Mouse (Mus musculus) intestine, postnatal 0 days (tissue): ENCODE measurements around the gene Hdac11. TPM values are rescaled to one million over a fixed set of nuclear protein-coding genes. Genes with fewer than 3 reads are reported as not detected.
A peak's percentile ranks its signal among the peaks of the same experiment; 100 is the strongest.

Source experiments
- ATAC-seq: fragments of 200-750 bp; cut with Nextera tagmentation; 2 replicates; pipeline ENCODE4 v1.8.0; 2017; ENCODE audit warnings: mild to moderate bottlenecking, moderate TSS enrichment, moderate library complexity
- H3K27ac ChIP-seq: fragments of 300-500 bp; sonication (generic); 2 replicates; pipeline ENCODE4 v1.5.1; 2014; ENCODE audit warnings: mild to moderate bottlenecking, low read depth, low read length, moderate library complexity
- H3K27me3 ChIP-seq: fragments of 300-500 bp; sonication (generic); replicated peaks from 2 replicates; pipeline ENCODE4 v1.6.1; 2014; ENCODE audit warnings: low read length, mixed read lengths; ENCODE audit not compliant: control insufficient read depth, insufficient read depth
- H3K36me3 ChIP-seq: fragments of 300-500 bp; sonication (generic); 2 replicates; pipeline ENCODE4 v1.6.1; 2014; ENCODE audit warnings: mild to moderate bottlenecking, moderate library complexity; ENCODE audit not compliant: control insufficient read depth, insufficient read depth
- H3K4me1 ChIP-seq: fragments of 300-500 bp; sonication (generic); replicated peaks from 2 replicates; pipeline ENCODE4 v1.6.1; 2014; ENCODE audit warnings: antibody characterized with exemption, low read length, mixed read lengths; ENCODE audit not compliant: control insufficient read depth, insufficient read depth
- H3K4me2 ChIP-seq: fragments of 300-500 bp; sonication (generic); replicated peaks from 2 replicates; pipeline ENCODE4 v1.6.1; 2014; ENCODE audit warnings: low read depth, mild to moderate bottlenecking, moderate library complexity
- H3K4me3 ChIP-seq: fragments of 300-500 bp; sonication (generic); 2 replicates; pipeline ENCODE4 v1.5.1; 2014; ENCODE audit warnings: low read depth, low read length
- H3K9ac ChIP-seq: fragments of 300-500 bp; sonication (generic); 2 replicates; pipeline ENCODE4 v1.6.1; 2014; ENCODE audit warnings: mild to moderate bottlenecking, low read depth, low read length
- H3K9me3 ChIP-seq: fragments of 300-500 bp; sonication (generic); 2 replicates; pipeline ENCODE4 v1.6.1; 2016; ENCODE audit warnings: mixed run types; ENCODE audit not compliant: control insufficient read depth
- CTCF ChIP-seq: sonication (generic); IDR thresholded peaks from 2 replicates; pipeline ENCODE4 v1.5.1; 2016; ENCODE audit warnings: low read depth, mild to moderate bottlenecking, control low read depth, antibody characterized with exemption, moderate library complexity
- WGBS: fragments of 180-500 bp; shearing (Covaris S2); extraction: QIAGEN DNeasy Blood & Tissue Kit; methylation state at CpG from one replicate; pipeline ENCODE4 v1.1.7; 2014; 5-methylcytosine and 5-hydroxymethylcytosine counted together
- polyA plus RNA-seq: library from polyadenylated mRNA; unstranded; fragments of >200 nt; fragmentation: Nextera tagmentation; extraction: Ambion mirVana; gene quantifications from 2 replicates; pipeline ENCODE4 v1.2.1, GENCODE M21; 2015

Hdac11 gene
- polyA plus RNA-seq, 1 experiment from 2014 or later = 4.8 TPM

DNA sequence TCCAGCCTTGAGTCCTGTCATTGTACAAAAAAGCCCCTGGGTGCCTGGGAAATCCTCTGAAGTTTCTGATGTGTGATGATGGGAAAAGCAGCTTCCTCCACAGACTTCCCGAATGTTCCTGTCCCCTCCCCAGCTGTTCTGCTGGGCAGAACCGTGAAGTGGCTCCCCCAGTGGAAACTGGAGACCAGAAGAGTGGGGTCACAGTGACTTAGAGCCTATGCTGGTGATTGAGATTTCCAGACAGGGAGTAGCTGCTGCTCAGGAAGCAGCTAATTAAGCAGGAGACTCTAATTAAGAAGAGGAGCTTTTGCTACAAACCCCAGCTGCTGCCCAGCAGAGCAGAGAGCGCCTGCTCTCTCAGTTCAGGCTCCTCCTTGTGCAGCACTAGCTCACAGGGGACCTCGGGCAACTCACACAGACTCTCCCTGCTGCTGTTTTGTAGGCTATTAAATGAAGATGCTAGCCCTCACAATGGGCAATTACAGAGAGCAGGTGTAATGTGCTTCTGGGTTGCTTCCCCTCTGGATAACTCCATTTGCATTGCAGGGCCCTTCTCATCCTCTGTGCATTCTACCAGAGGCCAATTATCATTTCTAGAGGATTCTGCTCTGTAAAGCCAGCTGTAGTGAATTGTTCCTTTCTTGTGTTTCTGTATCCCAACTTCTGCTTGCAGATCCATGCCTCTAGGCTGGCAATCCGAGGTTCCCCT lies 9.9 kb upstream of the Hdac11 start:
- no peak overlapping the region for H3K27ac ChIP-seq
- no peaks in the 10 kb centered on the region for H3K36me3 ChIP-seq
- H3K4me3 ChIP-seq = no peak overlapping the region
- no peak overlapping the region for H3K4me2 ChIP-seq
- no peak overlapping the region for H3K9ac ChIP-seq
- 52% methylated on average over 5 of the region's 5 CpGs for WGBS
- H3K27me3 ChIP-seq = no peaks in the 10 kb centered on the region
- no peaks in the 10 kb centered on the region for H3K9me3 ChIP-seq
- no peak for TF ChIP-seq CTCF
- ATAC-seq = no peak
- H3K4me1 ChIP-seq = no peaks in the 10 kb centered on the region

DNA sequence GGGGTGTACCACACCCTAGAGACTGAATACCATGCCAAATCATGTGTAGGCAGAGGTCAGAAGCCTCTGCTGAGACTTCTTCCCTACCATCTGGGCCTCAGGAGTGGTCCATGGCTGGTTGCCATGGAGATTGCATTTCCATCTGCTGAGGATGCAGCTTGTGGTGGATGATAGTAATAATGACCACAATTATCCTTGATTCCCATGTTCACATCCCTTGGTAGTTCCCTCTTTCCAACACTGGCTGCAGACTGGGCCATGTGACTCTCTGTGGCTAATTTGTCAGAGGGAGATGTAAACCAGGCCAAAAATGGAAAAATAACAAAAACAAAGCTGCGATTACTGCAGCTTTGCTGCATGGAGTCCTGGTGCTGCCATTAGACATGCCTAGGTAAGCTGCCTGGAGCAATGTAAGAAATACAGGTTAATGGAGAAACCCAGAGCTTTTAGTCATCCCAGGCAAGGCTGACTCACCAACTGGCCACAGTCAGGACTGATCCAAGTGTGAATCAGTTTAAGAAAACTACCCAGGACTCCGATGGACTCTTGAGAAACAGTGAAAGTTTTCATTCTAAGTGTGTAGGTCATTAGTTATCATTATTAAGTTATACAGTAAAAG lies 9.2 kb upstream of the Hdac11 start:
- Histone ChIP-seq H3K4me2 (no peak overlapping the region), H3K27me3 (no peaks in the 10 kb centered on the region), H3K27ac (no peak overlapping the region), H3K36me3 (no peaks in the 10 kb centered on the region; the same call in 1 of the 2 replicates), H3K4me3 (no peak overlapping the region), H3K9me3 (no peaks in the 10 kb centered on the region), H3K9ac (no peak overlapping the region), H3K4me1 (no peaks in the 10 kb centered on the region)
- WGBS = 73% methylated on average over 2 of the region's 2 CpGs
- no peak for TF ChIP-seq CTCF
- ATAC-seq = no peak

DNA sequence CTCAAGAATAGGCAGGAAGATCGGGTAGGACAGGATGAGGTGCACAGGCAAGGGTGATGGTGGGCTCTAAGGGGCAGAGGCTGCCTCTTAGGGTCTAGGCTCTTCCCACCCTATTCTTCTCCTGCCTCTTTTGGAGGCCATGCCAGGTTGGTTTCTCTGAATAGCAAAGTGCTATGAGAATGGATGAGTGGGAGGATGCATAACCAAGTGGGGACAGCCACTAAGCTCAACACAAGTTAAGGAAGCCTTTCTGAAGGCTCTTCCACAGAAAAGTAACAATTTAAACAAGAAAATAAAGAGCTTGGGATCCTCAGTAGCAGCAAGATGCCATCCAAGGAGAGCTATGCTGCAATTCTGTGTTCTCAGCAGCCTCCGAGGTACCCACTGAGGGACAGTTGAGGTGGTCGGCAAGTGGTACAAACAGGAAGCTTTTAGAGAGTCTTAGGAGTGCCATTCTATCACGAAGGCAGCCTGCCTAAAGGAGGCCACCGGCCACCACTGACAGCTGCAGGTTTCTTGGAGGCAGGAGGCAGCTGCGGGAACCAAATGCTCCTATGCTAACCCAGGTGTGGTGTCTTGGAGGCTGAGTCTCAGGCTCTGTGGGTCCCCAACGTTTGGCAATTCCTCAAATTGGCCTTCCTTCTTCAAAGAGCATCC lies 3.4 kb upstream of the Hdac11 start:
- WGBS = 35% methylated on average over 7 of the region's 7 CpGs
- Histone ChIP-seq H3K4me3 (no peak overlapping the region), H3K9me3 (no peaks in the 10 kb centered on the region), H3K27me3 (0 out of 2 replicates have a peak, but pooled peaks cover 4% of the 10 kb centered on the region), H3K36me3 (no peaks in the 10 kb centered on the region; the same call in 1 of the 2 replicates), H3K27ac (no peak overlapping the region), H3K4me2 (no peak overlapping the region), H3K9ac (no peak overlapping the region), H3K4me1 (peaks cover 13% of the 10 kb centered on the region; the same call in 1 of the 2 replicates)
- TF ChIP-seq CTCF = no peak
- no peak for ATAC-seq

DNA sequence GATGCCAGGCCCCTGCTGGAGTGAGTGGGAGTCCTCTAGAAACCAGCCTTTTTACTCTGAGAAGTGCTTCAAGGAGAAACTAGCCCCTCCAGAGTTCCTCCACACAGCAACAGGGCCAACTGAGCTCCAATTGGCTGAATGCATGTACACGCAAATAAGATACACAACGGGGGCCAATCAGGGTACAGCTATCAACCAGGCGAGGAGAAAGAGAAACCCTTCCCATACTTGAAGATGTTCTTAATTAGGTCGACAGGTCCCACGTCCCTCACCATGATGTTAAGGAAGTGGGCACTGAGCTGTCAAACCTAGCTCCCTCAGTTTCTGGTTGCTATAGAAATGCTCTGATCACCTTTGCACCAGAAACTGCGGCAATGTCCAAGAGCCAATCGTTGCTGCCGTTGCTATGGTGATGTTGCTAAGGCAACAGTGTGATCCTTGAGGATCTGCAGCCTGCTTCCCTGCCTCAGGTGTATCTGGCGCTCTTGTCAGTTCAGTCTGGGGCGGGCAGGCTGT lies 2.9 kb upstream of the Hdac11 start:
- ATAC-seq = no peak
- Histone ChIP-seq H3K4me3 (no peak overlapping the region), H3K36me3 (no peaks in the 10 kb centered on the region; the same call in 1 of the 2 replicates), H3K4me2 (0 out of 2 replicates have a peak overlapping the region, but pooled peaks have one; percentile 9), H3K27ac (no peak overlapping the region), H3K4me1 (peaks cover 13% of the 10 kb centered on the region; the same call in 1 of the 2 replicates), H3K27me3 (0 out of 2 replicates have a peak, but pooled peaks cover 4% of the 10 kb centered on the region), H3K9ac (no peak overlapping the region), H3K9me3 (no peaks in the 10 kb centered on the region)
- TF ChIP-seq CTCF = no peak
- WGBS = 3% methylated on average over 10 of the region's 10 CpGs

DNA sequence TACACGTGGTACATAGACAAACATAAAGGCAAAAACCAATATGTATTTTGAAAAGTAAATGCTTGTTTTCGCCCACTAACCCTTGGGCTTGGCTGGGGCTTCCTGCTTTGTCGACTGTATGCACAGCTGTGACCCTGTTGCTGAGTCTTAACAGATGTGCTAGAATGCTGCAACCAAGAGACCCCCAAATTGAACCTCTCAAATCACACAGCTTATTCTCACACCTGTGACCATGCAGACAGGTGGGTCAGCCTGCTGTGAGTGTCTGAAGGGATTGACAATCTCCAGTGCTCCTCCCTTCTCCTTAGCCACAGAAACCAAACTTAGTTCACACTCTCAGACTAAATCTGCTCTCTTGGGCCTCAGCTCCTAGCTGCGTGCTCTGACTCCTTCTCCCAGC lies 1.8 kb upstream of the Hdac11 start:
- no peak for ATAC-seq
- 42% methylated on average over 4 of the region's 4 CpGs for WGBS

DNA sequence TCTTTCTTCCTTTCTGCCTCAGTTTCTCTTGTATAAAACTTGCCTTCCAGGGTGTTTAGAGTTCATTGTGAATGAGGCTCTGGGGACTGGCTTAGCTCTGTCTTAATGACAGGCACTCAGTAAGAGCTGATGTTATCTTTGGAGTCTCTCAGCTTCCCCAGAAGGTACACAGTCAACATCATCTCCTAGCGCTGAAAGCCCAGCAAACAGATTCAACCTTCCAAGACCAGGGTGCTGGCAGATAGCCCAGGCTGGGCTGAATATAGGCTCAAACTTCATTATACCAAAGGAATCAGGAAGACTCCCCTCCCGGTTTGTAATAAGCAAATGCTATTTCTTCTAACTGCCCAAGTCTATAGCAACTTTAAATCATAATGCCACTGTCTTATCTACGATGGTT lies 1.2 kb upstream of the Hdac11 start:
- 33% methylated on average over 3 of the region's 3 CpGs for WGBS
- no peaks in the 10 kb centered on the region for H3K9me3 ChIP-seq
- no peak overlapping the region for H3K9ac ChIP-seq
- H3K36me3 ChIP-seq = no peaks in the 10 kb centered on the region; the same call in 1 of the 2 replicates
- no peak for ATAC-seq
- no peak overlapping the region for H3K4me3 ChIP-seq
- H3K4me1 ChIP-seq = peaks cover 13% of the 10 kb centered on the region; the same call in 1 of the 2 replicates
- TF ChIP-seq CTCF = no peak
- H3K27ac ChIP-seq = no peak overlapping the region
- 0 out of 2 replicates have a peak, but pooled peaks cover 4% of the 10 kb centered on the region for H3K27me3 ChIP-seq
- no peak overlapping the region for H3K4me2 ChIP-seq

More for the DNA sequence above, 1.8 kb upstream of the Hdac11 start:
- no peak for TF ChIP-seq CTCF
- Histone ChIP-seq H3K4me2 (no peak overlapping the region), H3K4me3 (no peak overlapping the region), H3K27me3 (0 out of 2 replicates have a peak, but pooled peaks cover 4% of the 10 kb centered on the region), H3K9me3 (no peaks in the 10 kb centered on the region), H3K27ac (no peak overlapping the region), H3K4me1 (peaks cover 13% of the 10 kb centered on the region; the same call in 1 of the 2 replicates), H3K9ac (no peak overlapping the region), H3K36me3 (no peaks in the 10 kb centered on the region; the same call in 1 of the 2 replicates)
